Mouse (Mus musculus) limb, embryonic 14.5 days (tissue): ENCODE measurements at regions not wholly inside any gene's neighbourhood (a gene's known extent, or its start where the extent isn't known, plus 50 kb on each side); places are given as distances from the start of the nearest gene placed in this dataset.

Experiments used
- ATAC-seq: fragments of 200-750 bp; cut with Nextera tagmentation; 2 replicates; pipeline ENCODE4 v1.8.0; 2017; ENCODE audit warnings: low read depth, moderate number of reproducible peaks, moderate TSS enrichment; ENCODE audit not compliant: low FRiP score
- DNase-seq: peaks from one replicate; pipeline ENCODE4 v3.0.0-alpha.2; 2015; ENCODE audit warnings: low spot score
- H3K27ac ChIP-seq: fragments of 300-500 bp; sonication (generic); replicated peaks from 2 replicates; pipeline ENCODE4 v1.5.1; 2014; ENCODE audit warnings: low read depth, mild to moderate bottlenecking, low read length, moderate library complexity, mixed read lengths
- H3K27me3 ChIP-seq: fragments of 300-500 bp; sonication (generic); 2 replicates; pipeline ENCODE4 v1.6.1; 2014; ENCODE audit warnings: low read length, mixed read lengths; ENCODE audit not compliant: control insufficient read depth, insufficient read depth
- H3K36me3 ChIP-seq: fragments of 300-500 bp; sonication (generic); 2 replicates; pipeline ENCODE4 v1.6.1; 2014; ENCODE audit warnings: mild to moderate bottlenecking, low read length, moderate library complexity, mixed read lengths; ENCODE audit not compliant: control insufficient read depth, insufficient read depth
- H3K4me1 ChIP-seq: fragments of 300-500 bp; sonication (generic); 2 replicates; pipeline ENCODE4 v1.6.1; 2014; ENCODE audit warnings: antibody characterized with exemption, low read length, mixed read lengths; ENCODE audit not compliant: control insufficient read depth, insufficient read depth
- H3K4me2 ChIP-seq: fragments of 300-500 bp; sonication (generic); replicated peaks from 2 replicates; pipeline ENCODE4 v1.6.1; 2014; ENCODE audit warnings: low read depth, mild to moderate bottlenecking, low read length, moderate library complexity; ENCODE audit not compliant: severe bottlenecking
- H3K4me3 ChIP-seq: fragments of 300-500 bp; sonication (generic); replicated peaks from 2 replicates; pipeline ENCODE4 v1.5.1; 2014; ENCODE audit warnings: low read length
- H3K9ac ChIP-seq: fragments of 300-500 bp; sonication (generic); 2 replicates; pipeline ENCODE4 v1.6.1; 2014; ENCODE audit warnings: mild to moderate bottlenecking, low read depth, low read length, moderate library complexity; ENCODE audit not compliant: severe bottlenecking
- H3K9me3 ChIP-seq: fragments of 300-500 bp; sonication (generic); 2 replicates; pipeline ENCODE4 v1.6.1; 2016; ENCODE audit warnings: low read length; ENCODE audit not compliant: control insufficient read depth
- POLR2A ChIP-seq: fragments of 200-500 bp; IDR thresholded peaks from 2 replicates; pipeline ENCODE4 v1.8.0; 2012; ENCODE audit warnings: inconsistent platforms, mild to moderate bottlenecking, moderate library complexity, borderline replicate concordance; ENCODE audit not compliant: insufficient read depth, insufficient read length; ENCODE audit errors: extremely low read depth
- WGBS: fragments of 180-500 bp; shearing (Covaris S2); extraction: QIAGEN DNeasy Blood & Tissue Kit; methylation state at CpG from one replicate; pipeline ENCODE4 v1.1.7; 2014; 5-methylcytosine and 5-hydroxymethylcytosine counted together

GRCm38 (mm10) chr1:193626924-193627849, 257.1 kb upstream of the Camk1g start:
- TF ChIP-seq POLR2A, result no peak
- Histone ChIP-seq H3K27ac (no peak overlapping the region), H3K4me3 (no peak overlapping the region), H3K9ac (no peak overlapping the region), H3K9me3 (no peaks in the 10 kb centered on the region), H3K36me3 (no peaks in the 10 kb centered on the region), H3K4me1 (peaks cover 4% of the 10 kb centered on the region; the same call in 1 of the 2 replicates), H3K27me3 (no peaks in the 10 kb centered on the region), H3K4me2 (no peak overlapping the region)
- ATAC-seq (no peak), DNase-seq (no peak)
- WGBS, result 61% methylated on average over 16 of the region's 16 CpGs

GRCm38 (mm10) chr1:193625101-193625956, 255.2 kb upstream of the Camk1g start:
- WGBS, result 12% methylated on average over 9 of the region's 9 CpGs
- Histone ChIP-seq H3K9ac (no peak overlapping the region), H3K27me3 (no peaks in the 10 kb centered on the region), H3K9me3 (no peaks in the 10 kb centered on the region), H3K4me1 (peaks cover 4% of the 10 kb centered on the region; the same call in 1 of the 2 replicates), H3K36me3 (no peaks in the 10 kb centered on the region), H3K4me3 (no peak overlapping the region), H3K27ac (no peak overlapping the region), H3K4me2 (no peak overlapping the region)
- no peak for TF ChIP-seq POLR2A
- ATAC-seq (no peak), DNase-seq (no peak)

GRCm38 (mm10) chr1:193623571-193623970, 253.5 kb upstream of the Camk1g start:
- Histone ChIP-seq H3K27me3 (no peaks in the 10 kb centered on the region), H3K4me1 (peaks cover 4% of the 10 kb centered on the region; the same call in 1 of the 2 replicates), H3K36me3 (no peaks in the 10 kb centered on the region), H3K9ac (no peak overlapping the region), H3K9me3 (no peaks in the 10 kb centered on the region), H3K4me2 (no peak overlapping the region), H3K27ac (no peak overlapping the region), H3K4me3 (no peak overlapping the region)
- WGBS, result 77% methylated on average over 3 of the region's 3 CpGs
- no peak for TF ChIP-seq POLR2A
- ATAC-seq (no peak), DNase-seq (no peak)

- Histone ChIP-seq H3K27me3 (no peaks in the 10 kb centered on the region), H3K9ac (no peak overlapping the region), H3K4me2 (no peak overlapping the region), H3K9me3 (no peaks in the 10 kb centered on the region), H3K4me1 (no peaks in the 10 kb centered on the region), H3K27ac (no peak overlapping the region), H3K36me3 (no peaks in the 10 kb centered on the region), H3K4me3 (no peak overlapping the region)
- TF ChIP-seq POLR2A, result no peak
- no peak for DNase-seq
- ATAC-seq, result no peak
- WGBS, result 52% methylated on average over 8 of the region's 8 CpGs
These were observed 248.2 kb upstream of the Camk1g start for GRCm38 (mm10) chr1:193618250-193618649.

- Histone ChIP-seq H3K4me2 (no peak overlapping the region), H3K9me3 (no peaks in the 10 kb centered on the region), H3K4me3 (no peak overlapping the region), H3K4me1 (no peaks in the 10 kb centered on the region), H3K27ac (no peak overlapping the region), H3K9ac (no peak overlapping the region), H3K36me3 (no peaks in the 10 kb centered on the region), H3K27me3 (no peaks in the 10 kb centered on the region)
- ATAC-seq, result no peak
- TF ChIP-seq POLR2A, result no peak
- 42% methylated on average over 4 of the region's 4 CpGs for WGBS
- no peak for DNase-seq
These were observed 240.4 kb upstream of the Camk1g start for GRCm38 (mm10) chr1:193610471-193610870.
